Mouse (Mus musculus) heart, embryonic 11.5 days (tissue): ENCODE measurements around the gene Myo1h. TPM values are rescaled to one million over a fixed set of nuclear protein-coding genes. Genes with fewer than 3 reads are reported as not detected.

Experiments used
- ATAC-seq: fragments of 200-750 bp; cut with Nextera tagmentation; replicated peaks from 2 replicates; pipeline ENCODE4 v1.8.0; 2017; ENCODE audit warnings: moderate library complexity; ENCODE audit not compliant: insufficient number of reproducible peaks, low FRiP score, low TSS enrichment
- H3K27ac ChIP-seq: fragments of 300-500 bp; sonication (generic); 2 replicates; pipeline ENCODE4 v1.5.1; 2014; ENCODE audit warnings: mild to moderate bottlenecking, low read depth, low read length
- H3K27me3 ChIP-seq: fragments of 300-500 bp; sonication (generic); 2 replicates; pipeline ENCODE4 v1.6.1; 2014; ENCODE audit warnings: mild to moderate bottlenecking, low read length, mixed read lengths; ENCODE audit not compliant: control insufficient read depth, insufficient read depth
- H3K36me3 ChIP-seq: fragments of 300-500 bp; sonication (generic); 2 replicates; pipeline ENCODE4 v1.6.1; 2014; ENCODE audit warnings: mild to moderate bottlenecking, low read length, moderate library complexity, mixed read lengths; ENCODE audit not compliant: control insufficient read depth, insufficient read depth
- H3K4me1 ChIP-seq: fragments of 300-500 bp; sonication (generic); 2 replicates; pipeline ENCODE4 v1.6.1; 2014; ENCODE audit warnings: low read length; ENCODE audit not compliant: control insufficient read depth, insufficient read depth
- H3K4me2 ChIP-seq: fragments of 300-500 bp; sonication (generic); 2 replicates; pipeline ENCODE4 v1.6.1; 2014; ENCODE audit warnings: mild to moderate bottlenecking, moderate library complexity
- H3K4me3 ChIP-seq: fragments of 300-500 bp; sonication (generic); 2 replicates; pipeline ENCODE4 v1.5.1; 2014; ENCODE audit warnings: low read depth, low read length
- H3K9ac ChIP-seq: fragments of 300-500 bp; sonication (generic); 2 replicates; pipeline ENCODE4 v1.6.1; 2014; ENCODE audit warnings: mild to moderate bottlenecking, low read depth, low read length, moderate library complexity
- H3K9me3 ChIP-seq: fragments of 300-500 bp; sonication (generic); replicated peaks from 2 replicates; pipeline ENCODE4 v1.6.1; 2016; ENCODE audit warnings: low read length; ENCODE audit not compliant: control insufficient read depth
- WGBS: fragments of 180-500 bp; shearing (Covaris S2); extraction: QIAGEN DNeasy Blood & Tissue Kit; methylation state at CpG from one replicate; pipeline ENCODE4 v1.1.7; 2014; ENCODE audit not compliant: insufficient replicate concordance; 5-methylcytosine and 5-hydroxymethylcytosine counted together
- polyA plus RNA-seq: library from polyadenylated mRNA; unstranded; fragments of >200 nt; fragmentation: Nextera tagmentation; extraction: Ambion mirVana; gene quantifications from 2 replicates; pipeline ENCODE4 v1.2.1, GENCODE M21; 2014

Myo1h gene
- 0.35 and 1.3 TPM in 2 replicates for polyA plus RNA-seq

DNA sequence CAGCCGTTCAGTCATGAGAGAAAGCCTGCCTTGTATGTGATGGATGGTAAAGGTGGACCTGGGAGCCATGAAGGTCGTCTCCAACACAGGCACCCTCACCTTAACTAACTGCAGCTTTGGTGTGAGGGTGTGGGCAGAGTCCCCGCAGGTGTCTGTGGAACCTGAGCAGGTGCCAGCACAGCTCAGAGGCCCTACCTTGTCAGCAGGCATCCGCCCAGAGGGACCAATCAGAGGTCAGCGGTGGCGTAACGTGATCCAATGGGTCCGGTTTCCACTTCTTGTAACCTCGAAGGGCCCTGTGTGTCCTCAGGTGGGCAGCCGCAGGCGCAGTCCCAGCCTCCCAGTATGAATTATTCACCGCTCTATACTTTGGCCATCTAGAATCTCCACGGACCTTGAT lies at the start of gene Myo1h:
Gene Myo1h, plus strand, starts transcription at position 293 of the 400 bp plus-strand sequence.
- Histone ChIP-seq H3K36me3 (no peaks in the 10 kb centered on the region), H3K4me1 (no peaks in the 10 kb centered on the region), H3K27me3 (peaks cover 17% of the 10 kb centered on the region), H3K4me3 (no peak within 1 kb of the TSS), H3K4me2 (no peak within 1 kb of the TSS), H3K9ac (no peak within 1 kb of the TSS), H3K27ac (no peak within 1 kb of the TSS), H3K9me3 (no peaks in the 10 kb centered on the region)
- 30% methylated on average over 13 of the region's 13 CpGs for WGBS
- ATAC-seq: no peak

DNA sequence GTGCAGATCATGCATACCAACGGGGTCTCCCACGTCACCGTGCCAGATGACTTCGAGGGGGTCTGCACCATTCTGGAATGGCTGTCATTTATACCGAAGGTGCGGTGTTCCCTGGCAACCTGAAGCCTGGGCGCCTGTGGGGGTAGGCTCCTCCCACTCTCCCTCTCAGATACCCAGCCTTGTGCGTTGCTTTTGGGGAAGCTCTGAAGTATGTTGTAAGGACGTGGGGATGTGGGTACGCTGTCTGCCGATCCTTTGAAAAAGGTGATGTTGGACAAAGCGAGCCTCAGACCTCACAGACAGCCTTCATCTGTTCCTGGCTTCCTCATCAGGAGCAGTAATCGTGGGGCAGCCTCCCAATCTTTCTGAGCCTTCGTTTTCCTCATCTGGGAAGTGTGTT lies 49.2 kb upstream of the Myo1h start:
- WGBS: 50% methylated on average over 14 of the region's 14 CpGs
- no peak for ATAC-seq
- H3K36me3 ChIP-seq: no peaks in the 10 kb centered on the region; the same call in 1 of the 2 replicates

DNA sequence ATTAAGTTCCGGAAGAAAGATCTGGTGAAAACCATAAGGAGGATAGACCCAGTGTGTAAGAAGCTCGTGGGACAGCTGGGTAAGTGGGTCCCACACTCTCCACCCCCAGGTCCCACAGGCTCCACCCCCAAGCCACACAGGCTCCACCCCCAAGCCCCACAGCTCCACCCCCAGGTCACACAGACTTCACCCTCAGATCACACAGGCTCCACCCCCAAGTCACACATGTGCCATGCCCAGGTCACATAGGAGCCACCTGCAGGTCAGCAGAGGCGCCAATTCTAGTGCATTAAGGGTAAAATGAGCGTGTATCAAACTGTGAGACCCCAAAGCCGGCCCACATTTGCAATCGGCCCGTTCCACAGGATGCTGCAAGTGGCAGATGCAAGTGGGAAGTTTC lies 42.5 kb upstream of the Myo1h start:
- Histone ChIP-seq H3K4me1 (no peaks in the 10 kb centered on the region), H3K9me3 (no peaks in the 10 kb centered on the region), H3K27me3 (no peaks in the 10 kb centered on the region), H3K27ac (no peak overlapping the region), H3K36me3 (no peaks in the 10 kb centered on the region; the same call in 1 of the 2 replicates), H3K4me3 (no peak overlapping the region), H3K4me2 (no peak overlapping the region), H3K9ac (no peak overlapping the region)
- 74% methylated on average over 7 of the region's 7 CpGs for WGBS
- ATAC-seq: no peak

More for the DNA sequence above, 49.2 kb upstream of the Myo1h start:
- H3K4me2 ChIP-seq: no peak overlapping the region
- no peak overlapping the region for H3K4me3 ChIP-seq
- H3K9me3 ChIP-seq: no peaks in the 10 kb centered on the region
- H3K4me1 ChIP-seq: no peaks in the 10 kb centered on the region
- no peak overlapping the region for H3K9ac ChIP-seq
- H3K27me3 ChIP-seq: no peaks in the 10 kb centered on the region
- no peak overlapping the region for H3K27ac ChIP-seq

DNA sequence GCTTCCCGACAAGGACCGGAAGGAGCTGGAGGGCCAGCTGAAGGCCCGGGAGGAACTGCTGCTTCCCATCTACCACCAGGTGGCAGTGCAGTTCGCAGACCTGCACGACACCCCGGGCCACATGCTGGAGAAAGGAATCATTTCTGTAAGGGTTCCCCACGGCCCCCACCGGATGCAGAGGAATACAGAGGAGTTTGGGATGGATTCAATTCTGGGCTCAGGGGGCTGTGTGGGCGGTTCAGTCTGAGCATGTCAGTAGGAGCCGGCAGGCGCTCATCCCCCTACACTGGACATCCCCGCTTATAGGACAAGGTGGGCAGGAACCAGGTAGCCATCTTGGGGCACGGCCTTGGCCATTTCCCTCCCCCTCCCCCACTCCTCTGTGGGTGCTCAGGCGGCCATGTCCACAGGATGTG lies 40.8 kb upstream of the Myo1h start:
- Histone ChIP-seq H3K9ac (no peak overlapping the region), H3K4me2 (peak overlapping the region; percentile 27; the same call in 1 of the 2 replicates), H3K9me3 (no peaks in the 10 kb centered on the region), H3K27me3 (no peaks in the 10 kb centered on the region), H3K36me3 (no peaks in the 10 kb centered on the region; the same call in 1 of the 2 replicates), H3K4me1 (no peaks in the 10 kb centered on the region), H3K4me3 (no peak overlapping the region), H3K27ac (no peak overlapping the region)
- WGBS: 16% methylated on average over 14 of the region's 14 CpGs
- ATAC-seq: no peak; the same call in 1 of the 2 replicates

DNA sequence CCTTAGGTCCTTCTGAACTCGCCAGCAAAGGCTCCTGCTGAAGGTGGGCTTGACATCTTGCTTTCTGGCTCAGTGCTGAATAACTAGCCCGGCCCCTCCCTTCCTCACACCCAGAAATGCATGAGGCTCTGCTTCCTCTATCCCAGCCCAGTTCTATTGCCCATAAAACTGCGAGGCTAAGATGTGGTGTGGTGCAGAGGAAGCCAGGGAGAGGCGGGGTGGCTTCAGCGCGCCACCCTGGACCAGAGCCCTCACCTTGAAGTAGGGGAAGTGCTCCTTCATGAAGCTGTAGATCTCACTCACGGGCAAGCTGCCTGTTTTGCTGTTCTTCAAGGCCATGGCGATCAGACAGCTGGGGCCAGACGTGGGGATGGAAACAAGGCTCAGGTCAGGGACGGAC lies 29.5 kb upstream of the Myo1h start:
- Histone ChIP-seq H3K9me3 (no peaks in the 10 kb centered on the region), H3K4me2 (no peak overlapping the region), H3K36me3 (no peaks in the 10 kb centered on the region), H3K9ac (no peak overlapping the region), H3K27ac (no peak overlapping the region), H3K4me3 (no peak overlapping the region), H3K4me1 (no peaks in the 10 kb centered on the region), H3K27me3 (peaks cover 11% of the 10 kb centered on the region)
- ATAC-seq: no peak
- WGBS: 65% methylated on average over 10 of the region's 10 CpGs

DNA sequence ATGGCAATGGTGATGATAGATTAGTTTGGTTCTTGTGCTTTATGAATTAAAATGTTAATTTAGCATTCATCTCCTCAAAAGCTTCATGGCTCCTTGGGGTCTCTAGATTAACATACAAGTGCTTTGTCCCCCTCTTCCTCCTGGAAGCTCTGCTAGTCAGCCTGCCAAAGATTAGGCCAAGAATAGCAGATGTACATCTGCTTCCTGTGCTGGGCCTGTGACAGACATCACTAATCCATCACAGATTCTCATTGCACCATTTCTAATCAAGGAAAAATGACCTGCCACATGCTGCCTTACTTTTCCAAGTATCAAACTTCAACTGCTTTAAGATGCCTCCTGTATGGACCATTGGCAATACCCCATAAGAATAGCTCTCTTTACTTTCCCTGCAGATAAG lies 27.5 kb upstream of the Myo1h start:
- Histone ChIP-seq H3K36me3 (no peaks in the 10 kb centered on the region), H3K4me3 (no peak overlapping the region), H3K4me1 (no peaks in the 10 kb centered on the region), H3K27ac (no peak overlapping the region), H3K4me2 (no peak overlapping the region), H3K27me3 (peaks cover 5% of the 10 kb centered on the region; the same call in 1 of the 2 replicates), H3K9me3 (no peaks in the 10 kb centered on the region), H3K9ac (no peak overlapping the region)
- no peak for ATAC-seq

DNA sequence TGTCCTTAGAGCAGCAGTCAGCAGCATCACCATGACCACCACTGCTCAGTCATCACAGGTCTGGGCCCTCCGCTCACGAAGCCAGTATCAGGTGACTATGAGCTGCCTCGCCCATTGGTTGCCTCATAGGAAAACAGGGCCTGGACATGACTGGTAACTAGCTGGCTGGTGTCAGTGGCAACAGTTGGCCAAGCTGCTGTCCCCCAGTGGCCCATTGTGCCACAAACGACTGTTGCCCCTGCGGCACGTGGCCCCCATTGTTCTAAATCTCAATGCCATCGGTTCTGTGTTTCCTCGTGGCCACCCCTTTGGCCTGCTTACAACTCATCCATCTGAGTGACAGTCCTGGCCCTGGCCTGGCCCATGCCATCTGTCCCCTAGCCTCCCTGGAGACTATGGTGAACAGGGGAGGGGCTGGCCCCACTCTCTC lies 24.9 kb upstream of the Myo1h start:
- WGBS: 77% methylated on average over 8 of the region's 8 CpGs
- H3K9ac ChIP-seq: no peak overlapping the region
- H3K27ac ChIP-seq: no peak overlapping the region
- H3K4me3 ChIP-seq: no peak overlapping the region
- H3K36me3 ChIP-seq: no peaks in the 10 kb centered on the region
- peaks cover 18% of the 10 kb centered on the region for H3K27me3 ChIP-seq
- H3K4me2 ChIP-seq: no peak overlapping the region
- H3K9me3 ChIP-seq: no peaks in the 10 kb centered on the region
- no peaks in the 10 kb centered on the region for H3K4me1 ChIP-seq
- ATAC-seq: no peak

DNA sequence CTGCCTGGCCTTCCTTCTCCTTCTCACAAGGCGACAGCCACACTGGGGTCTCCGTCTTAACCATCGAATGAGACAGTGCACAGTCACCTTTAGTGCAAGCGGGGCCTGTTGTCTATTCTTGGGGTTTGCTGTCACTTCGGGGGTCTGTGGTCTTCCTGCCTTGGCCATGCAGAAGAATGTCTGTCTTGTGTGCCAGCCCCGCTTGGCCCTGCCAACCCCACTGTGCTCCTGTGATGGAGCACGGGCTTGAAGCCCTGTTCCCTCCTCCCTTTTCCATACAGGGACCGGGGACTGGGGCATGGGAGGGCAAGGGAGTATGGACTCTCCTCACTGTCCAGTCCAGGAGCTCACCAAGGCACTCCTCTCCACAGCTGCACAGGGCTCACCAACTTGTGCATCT lies 24.2 kb upstream of the Myo1h start:
- Histone ChIP-seq H3K4me1 (no peaks in the 10 kb centered on the region), H3K36me3 (no peaks in the 10 kb centered on the region), H3K4me3 (no peak overlapping the region), H3K4me2 (no peak overlapping the region), H3K9ac (no peak overlapping the region), H3K27me3 (peaks cover 21% of the 10 kb centered on the region), H3K27ac (no peak overlapping the region), H3K9me3 (no peaks in the 10 kb centered on the region)
- 75% methylated on average over 8 of the region's 8 CpGs for WGBS
- ATAC-seq: no peak

DNA sequence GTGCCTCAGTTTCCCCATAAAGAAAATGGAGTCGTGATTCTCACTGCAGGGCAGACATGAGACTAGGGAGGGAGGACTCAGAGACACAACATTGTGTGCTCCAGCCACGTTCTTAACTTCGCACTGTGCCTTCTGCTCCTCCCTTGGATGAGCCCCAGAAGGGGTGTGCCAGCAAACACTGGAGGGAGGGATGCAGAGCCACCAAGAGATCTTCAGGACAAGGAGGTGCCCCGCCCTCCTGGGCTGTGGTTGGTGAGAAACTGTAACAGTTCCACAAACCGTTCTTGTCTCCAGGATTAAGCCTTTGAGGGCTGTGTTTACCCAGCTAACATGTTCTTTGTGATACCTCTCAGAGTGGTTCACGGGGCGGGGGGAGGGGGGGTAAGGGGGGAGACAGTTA lies 20.3 kb upstream of the Myo1h start:
- H3K36me3 ChIP-seq: no peaks in the 10 kb centered on the region
- no peak overlapping the region for H3K4me2 ChIP-seq
- H3K9ac ChIP-seq: no peak overlapping the region
- H3K27ac ChIP-seq: no peak overlapping the region
- no peak overlapping the region for H3K4me3 ChIP-seq
- H3K4me1 ChIP-seq: no peaks in the 10 kb centered on the region; the same call in none of the 2 replicates
- no peak for ATAC-seq
- H3K27me3 ChIP-seq: peaks cover 59% of the 10 kb centered on the region
- 44% methylated on average over 7 of the region's 7 CpGs for WGBS
- H3K9me3 ChIP-seq: no peaks in the 10 kb centered on the region
